ENCODE assay signal across 30 mouse cellular contexts in the genomic region with DNA sequence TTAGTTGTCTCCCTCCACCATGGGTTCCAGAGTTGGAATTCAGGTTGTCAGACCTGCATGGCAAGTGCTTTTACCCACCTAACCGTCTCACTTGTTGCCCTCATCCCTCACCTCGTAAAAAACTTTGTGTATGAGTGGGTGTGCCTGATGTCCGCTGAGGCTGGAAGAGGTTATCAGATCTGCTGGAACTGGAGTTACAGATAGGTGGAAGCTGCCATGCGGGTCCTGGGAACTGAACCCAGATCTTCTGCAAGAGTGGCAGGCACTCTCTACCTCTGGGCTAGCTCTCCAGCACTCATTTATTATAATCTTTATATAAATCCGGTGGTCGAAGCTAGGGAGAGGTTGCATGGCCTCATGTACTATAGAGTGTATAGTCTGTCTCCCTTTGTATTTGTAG. TPM values are rescaled to one million over a fixed set of nuclear protein-coding genes. Genes with fewer than 3 reads are reported as not detected.
DNase-seq lines count a peak whose midpoint lies in the region; ATAC-seq and TF ChIP-seq lines count a peak whose summit lies in the region.
"Had no signal": no experiment of that assay in that cellular context is flagged by ENCODE, and none has a peak within 500 bp of the region (broad histone marks: within the 10 kb centered on the region; RNA-seq: fewer than 3 reads in every experiment).

No protein-coding gene starts in this region.

- no peaks in the 10 kb centered on the region for H3K27me3 ChIP-seq in liver, embryonic 11.5 days (replicated peaks; ENCODE audit: control insufficient read depth, insufficient read depth, low read length)
- no peaks in the 10 kb centered on the region for H3K27me3 ChIP-seq in liver, embryonic 14.5 days (ENCODE audit: control insufficient read depth, insufficient read depth, low read length)
- no peaks in the 10 kb centered on the region for H3K27me3 ChIP-seq in kidney, embryonic 14.5 days (ENCODE audit: control insufficient read depth, insufficient read depth, low read length)
- H3K27me3 ChIP-seq: embryonic facial prominence, embryonic 13.5 days; forebrain, embryonic 12.5 days; forebrain, embryonic 15.5 days; heart, embryonic 13.5 days; Patski had no signal

- TF ChIP-seq EP300 in liver, embryonic 14.5 days (IDR thresholded peaks at IDR 0.05; ENCODE audit: low read depth): no peak

- H3K36me3 ChIP-seq in liver, embryonic 11.5 days (ENCODE audit: control insufficient read depth, insufficient read depth, low read length): peaks cover 8% of the 10 kb centered on the region; the same call in 1 of the 2 replicates
- peaks cover 11% of the 10 kb centered on the region for H3K36me3 ChIP-seq in liver, embryonic 14.5 days (replicated peaks; ENCODE audit: control insufficient read depth, insufficient read depth, low read depth)
- peaks cover 13% of the 10 kb centered on the region for H3K36me3 ChIP-seq in kidney, embryonic 14.5 days (ENCODE audit: control insufficient read depth, insufficient read depth, low read length)

- H3K9me3 ChIP-seq in liver, embryonic 11.5 days (ENCODE audit: control insufficient read depth, low read length): no peaks in the 10 kb centered on the region
- H3K9me3 ChIP-seq in liver, embryonic 14.5 days (ENCODE audit: control insufficient read depth, low read length): no peaks in the 10 kb centered on the region
- no peaks in the 10 kb centered on the region for H3K9me3 ChIP-seq in kidney, embryonic 14.5 days (ENCODE audit: control insufficient read depth, low read length)
- H3K9me3 ChIP-seq: embryonic facial prominence, embryonic 10.5 days; embryonic facial prominence, embryonic 13.5 days; forebrain, embryonic 12.5 days; forebrain, embryonic 15.5 days; heart, embryonic 13.5 days had no signal

- 55% methylated on average over 6 of the region's 6 CpGs for WGBS in liver, embryonic 11.5 days
- 25% methylated on average over 6 of the region's 6 CpGs for WGBS in liver, embryonic 14.5 days (ENCODE audit: insufficient replicate concordance)
- 69% methylated on average over 6 of the region's 6 CpGs for WGBS in kidney, embryonic 14.5 days

- peaks cover 26% of the 10 kb centered on the region for H3K4me1 ChIP-seq in liver, embryonic 11.5 days (replicated peaks; ENCODE audit: control insufficient read depth, insufficient read depth, low read length)
- peaks cover 13 to 25% of the 10 kb centered on the region in 2 experiments for H3K4me1 ChIP-seq in liver, embryonic 14.5 days (replicated peaks; ENCODE audit: control insufficient read depth in 2 of 2, insufficient read depth in 2 of 2, low read length in 1 of 2)
- H3K4me1 ChIP-seq in kidney, embryonic 14.5 days (ENCODE audit: control insufficient read depth, insufficient read depth, low read length): peaks cover 17% of the 10 kb centered on the region; the same call in 1 of the 2 replicates

- H3K4me2 ChIP-seq in liver, embryonic 11.5 days: peak overlapping the region; percentile 19; the same call in 1 of the 2 replicates
- peak overlapping the region; percentile 37 for H3K4me2 ChIP-seq in liver, embryonic 14.5 days (ENCODE audit: low read depth)
- H3K4me2 ChIP-seq in kidney, embryonic 14.5 days (replicated peaks; ENCODE audit: low read depth, low read length): no peak overlapping the region
- H3K4me2 ChIP-seq: embryonic facial prominence, embryonic 13.5 days; forebrain, embryonic 12.5 days; forebrain, embryonic 15.5 days; heart, embryonic 13.5 days; hindbrain, embryonic 14.5 days had no signal

- H3K9ac ChIP-seq in liver, embryonic 11.5 days (ENCODE audit: low read depth, low read length): no peak overlapping the region
- no peak overlapping the region; the same call in 1 of the 2 replicates for H3K9ac ChIP-seq in liver, embryonic 14.5 days (replicated peaks)
- H3K9ac ChIP-seq in kidney, embryonic 14.5 days (ENCODE audit: low read depth, low read length): no peak overlapping the region
- H3K9ac ChIP-seq: embryonic facial prominence, embryonic 13.5 days; forebrain, embryonic 12.5 days; forebrain, embryonic 15.5 days; heart, embryonic 13.5 days; hindbrain, embryonic 14.5 days had no signal

- DNase-seq in urinary bladder, postnatal 14 days (ENCODE audit: low spot score): peak; percentile 18
- no peak for DNase-seq in urinary bladder, postnatal 25 days (ENCODE audit: low spot score)
- DNase-seq in liver, embryonic 11.5 days (ENCODE audit: low spot score): no peak
- peak in 1 of 3 experiments; percentile 10 for DNase-seq in liver, embryonic 14.5 days (ENCODE audit: low read depth in 3 of 3, low spot score in 3 of 3)
- no peak for DNase-seq in adrenal gland, adult (ENCODE audit: inconsistent age in 2 of 2, low spot score in 1 of 2)
- DNase-seq: adrenal gland, adult 2 months; adrenal gland, postnatal 14 days; cerebellum, adult 11 months; cerebellum, adult 2 months; cerebellum, adult 9-11 months; cerebellum, postnatal 25 days; embryo, embryonic 11 days; gastrocnemius, adult 2 months; gastrocnemius, postnatal 14 days; heart, adult 18-20 months; heart, postnatal 14 days; heart, postnatal 4 days had no signal

- no peak overlapping the region for H3K27ac ChIP-seq in liver, embryonic 11.5 days (ENCODE audit: low read depth, low read length)
- no peak overlapping the region for H3K27ac ChIP-seq in liver, embryonic 14.5 days
- H3K27ac ChIP-seq in kidney, embryonic 14.5 days (ENCODE audit: low read depth, low read length): no peak overlapping the region
- H3K27ac ChIP-seq: embryonic facial prominence, embryonic 10.5 days; embryonic facial prominence, embryonic 13.5 days; forebrain, embryonic 12.5 days; forebrain, embryonic 15.5 days; gastrocnemius, adult 2 months; heart, embryonic 13.5 days; hindbrain, embryonic 14.5 days; hindbrain, postnatal 0 days had no signal

- no peak for TF ChIP-seq CTCF in liver, embryonic 14.5 days (IDR thresholded peaks at IDR 0.05; ENCODE audit: low read depth)

- 0 out of 2 replicates have a peak overlapping the region, but pooled peaks have one; percentile 7 for H3K4me3 ChIP-seq in liver, embryonic 11.5 days (ENCODE audit: low read depth, low read length)
- H3K4me3 ChIP-seq in liver, embryonic 14.5 days (ENCODE audit: insufficient read depth in 1 of 2, low read depth in 2 of 2, low read length in 2 of 2): no peak overlapping the region
- no peak overlapping the region for H3K4me3 ChIP-seq in kidney, embryonic 14.5 days (ENCODE audit: low read length)
- H3K4me3 ChIP-seq: embryonic facial prominence, embryonic 10.5 days; embryonic facial prominence, embryonic 13.5 days; erythroblast, embryonic 14.5 days; forebrain, embryonic 12.5 days; forebrain, embryonic 15.5 days; gastrocnemius, adult 2 months; heart, embryonic 13.5 days had no signal

- peak; percentile 11; the same call in 1 of the 2 replicates for ATAC-seq in liver, embryonic 11.5 days (replicated peaks; ENCODE audit: low FRiP score)
- ATAC-seq in liver, embryonic 14.5 days (ENCODE audit: insufficient read depth): no peak
- no peak for ATAC-seq in kidney, embryonic 14.5 days (ENCODE audit: low FRiP score, low TSS enrichment)
- no peak; the same call in 1 of the 2 replicates for ATAC-seq in megakaryocyte progenitor cell, adult 5-6 weeks (replicated peaks; ENCODE audit: poor library complexity)
- ATAC-seq: CD4-positive, CD25-positive, alpha-beta regulatory T cell, adult 4 months; forebrain, embryonic 15.5 days; hindbrain, postnatal 0 days; inflammation-experienced regulatory T-cells, adult 6 months; Patski had no signal

RNA-seq across cellular contexts. Expression of gene Acbd6, which starts 4.3 kb away (rescaled TPM):
- polyA plus RNA-seq in liver, embryonic 11.5 days (2014; fragmentation: Nextera tagmentation; extraction: Ambion mirVana): 101 and 106 TPM in 2 replicates
- polyA plus RNA-seq in liver, embryonic 14.5 days (2012; rRNA removed): 32.4 and 36.6 TPM in 2 replicates
- polyA plus RNA-seq in liver, embryonic 14.5 days (2014; fragmentation: Nextera tagmentation; extraction: Ambion mirVana): 40.0 and 48.8 TPM in 2 replicates
- polyA plus RNA-seq in kidney, embryonic 14.5 days (2014; fragmentation: Nextera tagmentation; extraction: Ambion mirVana): 80.7 and 87.0 TPM in 2 replicates
- 48.5 and 52.6 TPM in 2 replicates for total RNA-seq in megakaryocyte progenitor cell, adult 5-6 weeks (2015)
- 22.2 and 22.9 TPM in 2 replicates for total RNA-seq in megakaryocyte progenitor cell, adult 5-6 weeks (2017)
